Mouse (Mus musculus): ENCODE data around the gene Sergef.

Gene Sergef

GRCm38 (mm10) chr7:46443163-46443562, 196.4 kb downstream of the Sergef start:
- peak in 1 of 2 experiments; percentile 30 for DNase-seq

- no peak for DNase-seq
These were observed 201.0 kb downstream of the Sergef start for GRCm38 (mm10) chr7:46438537-46439141.

- DNase-seq = no peak
These were observed 203.8 kb downstream of the Sergef start for GRCm38 (mm10) chr7:46435833-46436232.

GRCm38 (mm10) chr7:46433874-46434273, 205.7 kb downstream of the Sergef start:
- DNase-seq = no peak

- DNase-seq = no peak
These were observed 214.6 kb downstream of the Sergef start for GRCm38 (mm10) chr7:46425012-46425411.

GRCm38 (mm10) chr7:46423951-46424350, 215.7 kb downstream of the Sergef start:
- no peak for DNase-seq

GRCm38 (mm10) chr7:46422764-46423412, 216.7 kb downstream of the Sergef start:
- DNase-seq = peak in 1 of 2 experiments; percentile 55

GRCm38 (mm10) chr7:46422052-46422763, 217.4 kb downstream of the Sergef start:
- DNase-seq = no peak

- no peak for DNase-seq
These were observed 218.1 kb downstream of the Sergef start for GRCm38 (mm10) chr7:46421535-46421934.

GRCm38 (mm10) chr7:46418102-46418622, 221.4 kb downstream of the Sergef start:
- DNase-seq = no peak

GRCm38 (mm10) chr7:46417467-46417866, 222.1 kb downstream of the Sergef start:
- DNase-seq = no peak

GRCm38 (mm10) chr7:46415818-46416425, 223.7 kb downstream of the Sergef start:
- DNase-seq = no peak

- no peak for DNase-seq
These were observed 225.5 kb downstream of the Sergef start for GRCm38 (mm10) chr7:46413959-46414725.

GRCm38 (mm10) chr7:46412823-46413222, 226.8 kb downstream of the Sergef start:
- no peak for DNase-seq

GRCm38 (mm10) chr7:46410727-46411126, 228.9 kb downstream of the Sergef start:
- DNase-seq = no peak

GRCm38 (mm10) chr7:46409204-46409789, 230.3 kb downstream of the Sergef start:
- DNase-seq = no peak

GRCm38 (mm10) chr7:46408606-46409005, 231.0 kb downstream of the Sergef start:
- no peak for DNase-seq

GRCm38 (mm10) chr7:46404756-46405155, 234.9 kb downstream of the Sergef start:
- no peak for DNase-seq

GRCm38 (mm10) chr7:46403616-46404485, 235.8 kb downstream of the Sergef start:
- DNase-seq = no peak

GRCm38 (mm10) chr7:46401371-46402180, 238.0 kb downstream of the Sergef start:
- DNase-seq = no peak

Data from kidney, postnatal 25 days (tissue).